Mouse (Mus musculus) layer of hippocampus, adult 9-10 months (tissue): ENCODE data around the gene Nipa1.
"Not testable (repeated sequence)": the region's sequence is repeated elsewhere in the genome, so short reads cannot be mapped to it uniquely, and the experiment has no call there.

Source experiments
- DNase-seq: peaks from one replicate; pipeline ENCODE4 v3.0.0; 2022; ENCODE audit warnings: low spot score

Nipa1 gene

DNA sequence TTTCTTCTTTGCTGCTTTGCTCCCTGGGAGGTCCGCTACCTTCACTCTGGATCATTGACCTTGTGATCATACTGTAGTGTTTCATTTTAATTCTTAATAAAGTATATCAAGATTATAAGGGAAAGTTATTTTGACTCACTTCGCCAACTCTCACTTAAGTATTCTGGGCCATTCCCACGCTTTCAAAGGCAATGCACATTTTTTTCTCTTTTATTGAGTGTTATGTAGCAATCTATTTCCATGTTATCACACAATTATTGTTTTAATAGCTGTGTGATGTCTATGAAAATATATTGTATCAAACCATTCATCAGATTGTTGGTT, at the start of gene Nipa1:
Gene Nipa1, minus strand, starts transcription at position 25 of the 324 bp plus-strand sequence.
- no peak for DNase-seq

DNA sequence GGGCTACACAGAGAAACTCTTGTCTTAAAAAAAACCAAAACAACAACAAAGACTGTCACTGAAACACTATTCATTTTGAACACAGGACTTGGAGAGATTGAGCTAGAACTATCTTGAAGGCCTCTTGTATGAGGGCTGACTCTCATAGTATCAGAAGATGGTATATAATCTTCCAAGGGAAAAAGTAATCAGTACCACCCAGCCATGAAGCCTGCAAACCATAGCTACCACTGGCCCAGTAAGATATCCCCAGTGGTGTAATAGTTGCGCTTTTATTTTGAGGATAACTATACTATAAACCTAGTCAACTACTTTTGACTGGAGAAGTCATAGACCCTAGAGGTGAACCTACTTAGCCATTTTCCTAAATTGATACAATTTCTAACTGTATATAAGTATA, 46.9 kb upstream of the Nipa1 start:
- DNase-seq, result no peak

DNA sequence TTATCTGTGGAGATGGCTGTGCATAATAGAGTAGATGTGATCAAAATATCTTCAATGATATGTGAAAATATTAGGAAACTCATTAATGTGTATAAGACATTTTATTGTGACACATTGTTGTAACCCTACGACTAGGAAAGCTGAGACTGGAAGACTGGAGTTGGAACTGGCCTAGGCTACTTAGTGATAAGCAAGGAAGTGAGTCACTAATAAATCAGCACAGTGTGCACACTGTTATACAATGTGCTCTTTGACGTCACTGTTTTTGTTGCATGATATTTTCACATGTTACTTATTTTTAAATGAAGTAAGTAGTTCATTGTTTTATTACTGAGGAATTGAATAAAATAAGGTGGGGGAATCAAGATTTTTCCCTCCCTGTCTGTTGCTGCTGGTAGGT, 46.4 kb upstream of the Nipa1 start:
- no peak for DNase-seq

DNA sequence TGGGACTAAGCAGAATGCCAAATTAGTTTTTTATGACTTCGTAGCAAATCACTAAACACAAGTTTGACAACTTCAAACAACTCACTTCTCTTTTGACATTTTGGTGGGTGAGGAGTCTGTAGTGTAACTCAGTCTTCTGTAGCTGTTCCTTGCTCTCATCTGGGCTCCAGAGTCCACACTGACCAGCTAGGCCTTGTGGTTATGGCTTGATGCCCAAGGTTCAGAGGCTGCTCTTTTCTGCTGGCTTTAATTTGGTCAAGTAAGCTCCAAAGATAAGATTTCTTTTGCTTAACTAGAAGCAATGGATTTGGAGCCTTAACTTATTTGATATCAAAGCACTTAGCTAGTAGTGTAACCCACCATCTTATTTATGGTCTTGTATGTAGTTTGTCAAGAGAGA, 45.1 kb upstream of the Nipa1 start:
- DNase-seq, result no peak

DNA sequence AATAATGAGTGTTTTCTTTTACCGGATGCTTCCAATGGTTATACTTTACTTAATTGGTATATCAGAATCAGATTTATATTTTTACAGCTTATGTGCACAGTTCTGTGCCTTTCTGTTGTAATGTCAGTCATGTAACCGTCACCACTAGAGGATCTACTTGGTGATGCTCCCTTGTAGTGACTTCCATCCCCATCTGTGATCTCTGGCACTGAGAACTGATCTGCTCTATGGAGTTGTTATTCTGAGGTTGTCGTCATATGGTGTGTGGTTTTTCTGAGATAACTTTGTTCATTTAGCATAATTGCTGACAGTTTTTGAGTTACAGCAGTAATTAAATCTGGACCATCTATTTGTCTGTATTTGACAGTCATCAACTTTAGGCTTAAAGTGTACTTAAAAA, 35.6 kb upstream of the Nipa1 start:
- peak; percentile 32 for DNase-seq

DNA sequence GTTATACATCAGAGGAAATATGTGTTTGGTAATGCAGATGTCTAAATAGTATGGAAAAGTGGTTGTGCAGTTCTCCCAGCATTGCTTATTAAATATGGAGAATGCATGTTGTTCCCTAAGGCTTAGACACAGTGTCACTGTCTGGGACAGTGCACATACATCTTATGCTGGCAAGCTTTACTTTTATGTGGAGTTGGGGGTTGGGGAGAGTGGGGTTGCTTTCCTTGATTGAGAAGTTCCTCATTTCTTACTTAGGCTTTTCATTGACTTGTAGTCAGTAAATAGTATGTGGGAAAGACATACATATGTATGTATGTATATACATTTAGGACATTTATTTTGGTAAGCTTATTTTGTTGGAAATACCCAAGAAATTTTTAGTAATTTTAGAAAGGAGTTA, 33.2 kb upstream of the Nipa1 start:
- no peak for DNase-seq

DNA sequence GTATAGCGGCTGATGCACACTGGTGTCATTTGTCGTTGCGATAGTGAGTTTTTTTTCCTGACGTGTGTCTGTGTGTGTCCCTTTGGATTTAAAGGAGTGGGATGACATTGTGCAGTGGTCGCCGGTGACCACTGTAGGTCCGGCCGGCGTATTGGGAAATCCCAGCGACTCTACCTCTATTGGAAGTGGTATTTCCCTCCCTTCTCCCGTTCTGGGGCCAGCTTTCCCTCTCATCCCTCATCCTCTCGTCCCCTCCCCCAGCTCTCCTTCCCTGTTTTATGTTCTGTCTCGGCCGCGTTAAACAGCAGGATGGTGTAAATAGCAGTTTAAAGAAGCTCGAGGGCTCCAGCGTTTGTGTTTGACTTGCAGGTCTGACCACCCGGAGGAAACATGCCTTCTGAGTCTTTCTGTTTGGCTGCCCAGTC, 30.7 kb upstream of the Nipa1 start:
- DNase-seq, result no peak

DNA sequence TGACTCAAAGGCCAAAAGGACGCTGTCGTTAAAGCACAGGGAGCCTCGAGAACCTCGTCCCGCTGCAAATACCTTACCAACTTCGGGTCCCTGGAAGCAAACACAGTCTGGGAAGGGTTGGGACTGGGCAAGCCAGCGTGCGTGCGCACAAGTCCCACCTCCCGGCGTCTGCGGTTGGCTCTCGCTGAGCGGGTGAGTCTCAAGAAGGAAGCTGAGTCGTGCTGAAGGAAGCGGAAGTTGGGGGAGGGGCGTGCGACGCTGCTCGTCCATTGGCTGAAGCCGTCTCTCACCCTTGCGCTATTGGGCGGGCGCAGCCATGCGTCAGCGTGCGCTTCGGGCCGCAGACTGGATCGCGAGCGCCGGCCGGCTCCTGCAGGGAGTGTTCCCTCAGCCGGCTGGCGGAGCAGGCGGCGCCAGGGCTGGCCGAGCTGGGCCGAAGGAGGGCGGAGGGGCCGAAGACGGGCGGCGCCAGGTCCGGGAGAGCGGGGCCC, 30.1 kb upstream of the Nipa1 start, which contains the start of gene Herc2:
Gene Herc2, plus strand, starts transcription at position 366 of the 491 bp plus-strand sequence.
- peak; percentile 96 for DNase-seq

DNA sequence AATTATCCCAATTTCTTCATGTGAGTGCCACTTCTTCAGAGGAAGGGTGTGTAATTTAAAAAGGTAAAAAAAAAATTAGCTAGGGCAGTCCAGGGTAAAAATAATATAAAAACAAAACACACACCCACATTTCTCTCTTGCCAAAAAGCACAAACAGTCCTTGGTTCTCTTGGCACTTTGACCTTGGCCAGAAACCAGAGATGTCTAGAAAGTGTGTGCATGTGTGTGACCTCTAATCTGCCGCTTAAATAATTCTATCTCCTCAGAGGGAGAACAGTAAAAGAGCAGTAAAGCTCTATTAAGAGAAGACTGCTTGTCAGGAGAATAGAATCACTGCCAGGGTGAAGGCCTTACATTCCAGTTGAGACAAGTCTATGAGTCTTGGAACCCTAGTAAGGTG, 27.4 kb upstream of the Nipa1 start:
- no peak for DNase-seq

DNA sequence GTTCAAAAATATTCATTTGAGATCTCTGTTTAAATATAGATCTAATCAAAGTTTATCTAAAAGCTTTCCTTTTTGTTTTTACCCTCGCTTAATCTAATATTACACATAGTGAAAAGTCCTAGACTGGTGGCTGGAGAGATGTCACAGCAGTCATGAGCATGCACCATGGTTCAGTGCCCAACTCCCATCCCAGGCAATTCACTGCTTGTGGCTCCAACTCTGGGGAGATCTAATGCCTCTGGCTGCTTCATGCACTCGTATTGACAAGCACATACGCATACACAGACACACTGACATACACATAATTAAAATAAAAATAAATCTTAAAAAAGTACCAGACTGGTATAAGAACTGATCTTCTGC, 24.5 kb upstream of the Nipa1 start:
- no peak for DNase-seq

DNA sequence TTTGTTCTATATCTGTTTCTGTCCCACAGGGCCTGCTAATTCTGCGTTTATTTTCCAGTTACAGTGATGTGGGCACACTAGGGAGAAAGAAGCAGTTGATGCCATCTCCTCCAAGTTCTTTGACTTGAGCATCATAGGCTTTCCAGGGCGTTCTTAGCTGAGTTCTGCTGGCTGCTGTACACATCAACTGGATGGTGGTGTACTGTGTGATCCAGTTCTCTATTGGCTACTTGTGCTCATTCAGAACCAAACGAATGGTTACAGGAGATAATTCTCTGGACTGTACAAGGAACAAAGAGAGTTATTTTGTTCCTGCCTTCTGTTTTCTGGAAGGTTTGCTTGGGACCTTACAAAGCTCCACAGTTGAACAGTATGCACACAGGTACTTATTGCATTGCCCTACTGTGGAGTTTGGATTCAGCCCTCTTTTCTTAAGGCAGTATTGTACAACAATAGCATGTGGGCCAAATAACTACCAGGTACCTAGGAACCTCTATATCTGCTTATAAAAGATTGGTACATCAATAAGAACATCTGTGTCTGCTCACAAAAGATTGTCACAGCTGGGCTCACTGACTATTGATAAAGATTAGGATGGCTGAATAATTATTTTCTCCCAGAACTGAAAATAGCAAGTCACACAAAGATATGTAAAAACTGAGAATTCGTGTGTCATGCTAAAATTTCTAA, 24.0 kb upstream of the Nipa1 start:
- no peak for DNase-seq

DNA sequence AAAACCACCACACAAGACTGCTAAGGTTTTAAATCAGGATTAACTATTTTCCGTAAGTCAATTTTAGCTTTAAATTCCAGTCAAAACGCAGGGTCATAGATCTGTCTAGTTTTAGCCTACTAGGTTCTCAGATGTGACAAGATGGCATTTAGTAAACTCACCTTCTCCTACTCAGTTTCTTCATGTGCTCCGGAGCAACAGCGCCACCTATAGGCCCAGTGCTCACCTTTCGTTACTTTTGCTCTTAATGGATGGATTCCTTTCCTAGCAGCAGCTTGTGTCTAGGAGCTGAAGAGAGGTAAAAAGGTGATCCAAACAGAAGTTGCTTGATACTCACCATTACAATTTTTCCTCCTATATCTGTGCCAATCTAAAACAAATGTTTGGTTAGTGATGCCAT, 22.6 kb upstream of the Nipa1 start:
- DNase-seq, result peak; percentile 58

DNA sequence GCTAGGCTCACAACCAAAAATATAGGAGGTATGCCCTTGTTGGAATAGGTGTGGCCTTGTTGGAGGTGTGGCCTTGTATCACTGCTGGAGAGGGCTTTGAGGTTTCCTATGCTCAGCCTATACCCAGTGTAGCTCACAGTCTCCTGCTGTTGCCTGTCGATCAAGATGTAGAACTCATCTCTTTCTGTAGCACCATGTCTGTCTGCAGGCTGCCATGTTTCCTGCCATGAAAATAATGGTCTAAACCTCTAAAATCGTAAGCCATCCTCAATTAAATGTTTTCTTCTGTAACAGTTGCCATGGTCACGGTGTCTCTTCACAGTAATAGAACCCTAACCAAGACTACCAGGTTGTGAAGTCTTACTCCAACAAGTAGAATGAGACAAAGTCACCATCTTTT, 3.8 kb upstream of the Nipa1 start:
- DNase-seq, result no peak

DNA sequence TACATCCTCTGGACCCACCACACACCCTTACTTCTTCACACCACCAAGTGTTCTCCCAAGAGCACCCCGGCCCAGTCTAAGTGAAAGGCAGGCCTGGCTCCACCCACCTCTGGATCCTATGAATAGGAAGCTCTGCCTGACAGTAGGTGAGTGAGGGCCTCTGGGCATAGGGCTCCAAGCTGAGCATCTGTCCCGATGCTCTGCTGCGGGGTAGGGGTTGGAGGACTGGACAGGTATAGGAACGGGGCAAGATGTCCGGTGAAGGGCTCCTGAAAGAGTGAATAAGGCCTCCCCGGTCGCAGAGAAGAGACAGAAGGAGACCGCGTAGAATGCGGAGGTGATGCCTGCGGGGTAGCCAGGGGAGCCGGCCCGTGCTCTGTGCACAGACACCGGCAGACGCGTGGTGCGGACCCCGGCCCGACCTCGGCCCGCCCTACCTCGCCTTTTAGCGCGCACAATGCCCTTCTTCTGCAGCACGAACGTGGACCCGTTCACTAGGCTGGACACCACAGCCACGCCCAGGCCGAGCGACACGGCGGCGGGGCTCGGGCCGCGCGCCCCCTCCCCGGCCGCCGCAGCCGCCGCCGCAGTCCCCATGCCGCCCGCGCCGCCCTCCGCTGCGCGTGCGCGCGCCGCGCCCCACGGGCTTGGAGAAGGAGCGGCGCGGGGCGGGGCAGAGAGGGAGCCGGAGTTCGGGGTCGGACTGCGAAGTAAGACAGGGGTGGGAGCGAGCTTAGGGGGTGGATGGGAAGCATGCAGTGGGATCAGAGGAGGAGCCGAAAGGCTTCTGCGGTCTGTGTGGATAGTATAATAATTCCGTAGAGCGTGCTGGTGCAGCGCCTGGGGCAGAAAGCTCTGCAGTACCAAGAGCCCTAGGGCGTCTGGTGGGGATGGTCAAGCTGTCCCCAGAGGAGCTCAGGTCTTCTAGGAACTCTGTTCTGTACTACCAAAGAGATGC, 503 bp downstream of the Nipa1 start:
- DNase-seq, result no peak

DNA sequence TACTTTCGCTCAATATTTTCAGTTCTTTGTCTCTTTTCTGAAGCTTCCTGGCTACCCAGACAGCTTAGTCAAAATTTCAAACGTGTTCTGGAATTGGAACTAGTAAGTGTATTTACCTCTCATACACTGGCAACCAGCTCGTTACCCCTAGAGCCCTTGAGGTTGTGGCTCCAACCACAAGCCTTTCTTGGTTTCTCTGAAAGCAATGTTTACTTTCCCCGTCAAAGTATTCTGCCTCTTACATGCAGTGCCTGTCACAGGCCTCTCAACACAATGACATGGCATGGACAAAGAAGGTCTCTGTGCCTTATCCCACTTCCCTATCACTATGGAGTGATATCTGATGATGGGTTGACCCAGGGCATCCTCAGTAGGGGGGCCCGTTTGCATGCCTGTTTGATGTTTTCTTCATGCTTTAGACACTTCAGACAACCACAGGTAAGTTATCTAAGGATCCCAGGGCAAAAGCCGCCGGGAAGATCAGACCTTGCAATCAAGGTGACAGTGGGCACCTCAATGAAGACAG, 1.2 kb downstream of the Nipa1 start:
- no peak for DNase-seq

DNA sequence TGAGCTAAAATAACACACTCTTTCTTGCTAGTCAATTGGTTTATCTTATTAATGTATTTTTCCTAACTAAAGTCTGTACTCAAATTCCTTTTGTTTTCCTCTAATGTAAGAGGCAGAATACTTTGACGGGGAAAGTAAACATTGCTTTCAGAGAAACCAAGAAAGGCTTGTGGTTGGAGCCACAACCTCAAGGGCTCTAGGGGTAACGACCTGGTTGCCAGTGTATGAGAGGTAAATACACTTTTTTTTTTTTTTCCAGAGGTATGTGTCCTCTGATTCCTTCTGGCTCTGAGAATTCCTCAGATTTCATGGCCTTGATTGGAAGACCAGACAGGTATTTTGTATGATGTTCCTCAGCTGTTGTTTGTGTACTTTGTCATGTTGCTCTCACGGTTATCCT, 2.0 kb downstream of the Nipa1 start:
- no peak for DNase-seq

DNA sequence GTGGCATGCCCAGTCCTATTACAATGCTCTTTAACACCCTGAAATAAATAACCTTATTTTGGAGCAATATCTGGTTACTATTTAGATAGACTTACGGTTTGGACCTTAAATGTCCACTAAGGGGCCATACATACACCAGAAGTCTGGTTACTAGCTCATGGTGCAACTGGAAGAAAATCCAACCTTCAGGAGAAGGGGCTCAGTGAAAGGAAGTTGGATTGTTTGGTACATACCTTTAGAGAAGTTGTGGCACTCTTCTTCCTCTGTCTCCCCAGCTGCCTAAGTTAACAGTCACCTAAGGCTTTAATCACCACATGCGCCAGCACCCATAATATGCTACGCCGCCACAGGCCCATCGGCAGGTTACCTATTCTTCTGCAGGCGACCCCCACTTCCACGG, 3.9 kb downstream of the Nipa1 start:
- no peak for DNase-seq

DNA sequence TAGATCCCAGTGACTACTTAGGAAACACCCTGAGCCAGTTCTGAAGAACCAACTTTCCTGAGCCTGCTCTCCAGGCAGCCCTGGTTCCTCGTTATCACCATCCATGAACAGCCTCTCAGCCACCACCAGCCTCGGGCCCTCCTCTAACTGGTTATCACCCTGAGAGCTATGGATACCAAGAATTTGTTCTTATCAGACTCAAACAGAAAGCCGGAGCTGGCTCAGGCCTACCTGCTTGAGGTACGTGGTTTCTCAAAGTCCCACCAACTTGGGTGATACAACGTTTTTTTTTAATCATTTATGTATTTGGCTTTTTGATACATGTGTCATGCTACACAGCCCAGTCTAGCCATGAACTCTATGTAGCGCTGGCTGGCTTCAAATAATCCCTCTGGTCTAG, 4.6 kb downstream of the Nipa1 start:
- DNase-seq, result no peak

DNA sequence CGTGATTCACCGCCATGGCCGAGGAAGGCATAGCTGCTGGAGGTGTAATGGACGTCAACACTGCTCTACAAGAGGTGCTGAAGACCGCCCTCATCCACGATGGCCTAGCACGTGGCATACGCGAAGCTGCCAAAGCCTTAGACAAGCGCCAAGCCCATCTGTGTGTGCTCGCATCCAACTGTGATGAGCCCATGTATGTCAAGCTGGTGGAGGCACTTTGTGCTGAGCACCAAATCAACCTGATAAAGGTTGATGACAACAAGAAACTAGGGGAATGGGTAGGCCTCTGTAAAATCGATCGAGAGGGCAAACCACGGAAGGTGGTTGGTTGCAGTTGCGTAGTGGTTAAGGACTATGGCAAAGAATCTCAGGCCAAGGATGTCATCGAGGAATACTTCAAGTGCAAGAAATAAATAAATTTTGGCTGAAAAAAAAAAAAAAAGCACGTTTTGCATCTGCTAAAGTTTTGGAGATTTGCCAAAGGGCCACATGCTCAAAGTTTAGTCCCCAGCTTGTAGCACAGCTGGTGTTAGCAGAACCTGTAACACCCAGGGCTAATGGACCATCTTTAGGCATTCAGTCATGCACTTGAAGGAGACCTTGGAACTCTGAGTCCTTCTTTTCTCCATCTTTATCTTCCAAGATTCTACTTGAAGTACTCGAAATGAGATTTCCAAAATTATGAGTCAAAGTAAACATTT, 5.6 kb downstream of the Nipa1 start:
- DNase-seq, result not testable (repeated sequence)

DNA sequence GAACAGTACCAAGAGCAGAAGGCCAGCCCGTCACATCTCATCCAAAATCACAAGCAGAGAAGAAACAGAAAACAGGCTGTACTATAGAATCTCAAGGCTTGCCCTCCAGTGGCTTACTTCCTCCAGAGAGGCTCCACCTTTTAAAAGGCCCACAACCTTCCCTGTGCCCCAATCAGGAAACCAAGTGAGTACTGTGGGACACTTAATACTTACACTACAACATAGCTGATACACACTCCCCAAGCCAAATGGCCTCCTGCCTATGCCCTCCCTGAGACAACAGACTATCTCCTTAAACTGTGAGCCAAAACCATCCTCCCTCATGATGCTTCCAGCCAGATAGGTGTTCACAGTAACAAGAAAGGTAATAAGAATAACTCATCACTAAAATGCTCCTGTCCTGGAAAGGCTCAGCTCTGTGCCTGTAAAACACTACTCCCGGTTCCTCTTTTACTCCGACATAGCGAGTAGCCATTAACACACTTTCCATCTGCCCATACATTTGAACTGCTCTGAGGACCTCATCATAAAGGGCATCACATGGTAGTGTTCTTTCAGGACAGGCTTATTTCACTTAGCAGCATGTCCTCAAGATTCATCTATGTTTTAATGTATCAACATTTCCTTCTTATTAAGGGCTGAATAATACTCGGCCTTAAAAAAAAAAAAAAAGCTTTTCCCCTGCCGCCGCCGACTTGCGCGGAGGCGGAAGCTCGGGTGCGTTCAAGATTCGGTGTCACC, 6.3 kb downstream of the Nipa1 start:
- DNase-seq, result no peak

DNA sequence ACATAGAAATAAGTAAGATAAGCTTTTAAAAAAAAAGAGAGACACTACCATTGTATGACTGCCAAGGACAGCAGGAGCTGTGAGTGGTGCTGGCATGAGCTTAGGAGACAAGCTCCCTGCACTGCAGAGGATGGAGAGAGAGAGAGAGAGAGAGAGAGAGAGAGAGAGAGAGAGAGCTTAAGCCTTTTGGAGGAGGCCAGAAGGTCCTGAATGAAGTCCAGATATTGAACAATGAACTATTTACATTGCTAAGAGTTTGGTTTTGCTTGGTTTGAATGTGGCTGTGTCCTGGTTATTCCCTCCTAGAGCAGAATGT, 8.8 kb downstream of the Nipa1 start:
- DNase-seq, result no peak
